Mouse (Mus musculus): ENCODE results near the gene Ntm.

The Ntm gene

GRCm38 (mm10) chr9:29410284-29410683 lies 552.7 kb downstream of the Ntm start:
- no peak for DNase-seq (ENCODE audit: low read depth, low spot score)

DNA sequence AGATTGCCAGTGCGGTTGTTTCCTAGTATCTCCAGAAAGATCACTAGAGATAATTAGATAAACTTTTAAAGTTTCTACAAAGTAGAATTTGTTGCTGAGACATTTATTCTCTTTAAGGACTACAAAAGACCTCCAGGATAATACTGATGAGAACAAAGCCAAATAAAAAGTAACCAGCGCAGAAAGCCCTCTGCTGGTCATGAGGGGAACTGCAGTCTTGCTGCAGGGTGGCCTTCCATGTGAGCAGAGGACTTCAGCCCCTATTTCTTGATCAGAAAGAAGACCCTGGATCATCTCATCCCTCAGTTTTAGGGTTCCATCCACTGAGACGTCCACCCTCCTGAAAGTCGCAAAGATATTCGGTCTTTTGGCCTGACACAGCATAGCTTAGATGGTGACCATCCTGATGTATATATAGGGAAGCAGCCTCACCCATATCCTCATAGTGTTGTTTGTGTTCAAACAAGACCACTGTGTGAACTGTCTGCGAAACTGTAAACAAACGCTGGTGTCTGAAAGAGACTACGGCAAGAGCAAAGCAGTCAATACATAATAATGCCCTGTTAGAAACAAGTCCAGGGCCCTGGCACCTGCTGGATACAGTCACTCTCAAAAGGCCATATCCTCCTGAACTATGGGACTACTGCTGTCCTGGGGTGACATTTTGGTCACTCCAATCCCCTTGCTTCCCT lies 553.6 kb downstream of the Ntm start:
- DNase-seq (ENCODE audit: low read depth, low spot score), result peak; percentile 64

DNA sequence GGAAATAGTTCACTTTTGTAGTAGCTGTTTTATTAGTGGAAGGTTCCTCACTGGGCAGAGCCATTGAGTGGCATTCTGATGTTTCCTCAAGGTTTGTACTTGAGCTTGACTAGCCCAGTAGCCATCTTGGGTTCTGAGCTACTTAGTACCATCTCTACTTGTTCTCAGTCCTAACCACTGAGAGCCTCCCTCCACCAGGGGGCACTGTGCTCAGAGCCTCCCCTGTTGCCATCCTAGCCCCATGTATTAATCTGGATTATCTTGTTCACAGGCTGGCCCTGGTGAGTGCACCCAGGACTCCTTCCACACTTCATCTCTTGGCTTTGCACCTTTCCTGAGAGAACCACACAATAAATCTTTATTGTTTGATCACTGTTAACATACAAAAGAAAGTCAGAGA lies 555.0 kb downstream of the Ntm start:
- DNase-seq (ENCODE audit: low read depth, low spot score), result peak; percentile 23

DNA sequence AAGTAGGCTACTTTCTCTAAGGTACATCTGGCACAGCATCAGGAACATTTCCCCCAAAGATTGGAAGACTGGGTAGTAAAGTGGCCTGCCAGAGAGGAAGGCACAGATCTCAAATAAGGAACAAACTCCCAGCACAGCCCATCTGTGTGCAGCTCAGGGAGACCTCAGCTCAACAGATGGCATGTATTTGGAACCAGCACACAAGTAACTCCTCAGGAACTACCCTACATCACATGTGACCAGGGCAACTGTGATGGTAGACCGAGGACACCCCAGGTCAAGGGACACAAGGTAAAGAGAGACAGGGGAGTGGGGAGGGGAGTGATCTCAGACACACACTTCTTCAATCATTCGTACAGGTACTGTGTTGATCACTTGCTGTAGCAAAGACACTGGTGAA lies 556.0 kb downstream of the Ntm start:
- DNase-seq (ENCODE audit: low read depth, low spot score), result no peak

GRCm38 (mm10) chr9:29406046-29406445 lies 556.9 kb downstream of the Ntm start:
- DNase-seq (ENCODE audit: low read depth, low spot score), result no peak

GRCm38 (mm10) chr9:29400151-29400550 lies 562.8 kb downstream of the Ntm start:
- no peak for DNase-seq (ENCODE audit: low read depth, low spot score)

GRCm38 (mm10) chr9:29396101-29396500 lies 566.8 kb downstream of the Ntm start:
- DNase-seq (ENCODE audit: low read depth, low spot score), result no peak

DNA sequence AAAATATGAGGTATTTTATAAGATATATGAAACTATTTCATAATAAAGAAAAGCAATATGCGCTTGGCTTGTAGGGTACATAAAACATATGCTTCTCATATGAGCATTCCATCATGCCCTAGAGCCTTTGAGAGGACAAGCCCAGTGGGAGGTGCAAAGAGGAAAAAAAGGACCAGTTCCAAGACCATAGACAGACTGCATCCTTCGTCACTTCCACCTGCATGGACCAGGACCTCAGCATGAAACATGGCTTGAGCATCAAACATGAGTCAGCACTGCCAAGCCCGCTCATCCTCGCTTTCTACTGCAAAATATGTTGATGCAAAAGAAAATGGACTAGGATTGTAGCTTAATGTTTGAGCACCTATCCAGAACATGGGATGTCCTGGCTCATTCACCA lies 569.8 kb downstream of the Ntm start:
- DNase-seq (ENCODE audit: low read depth, low spot score), result no peak

GRCm38 (mm10) chr9:29390796-29391517 lies 572.0 kb downstream of the Ntm start:
- DNase-seq (ENCODE audit: low read depth, low spot score), result no peak

- no peak for DNase-seq (ENCODE audit: low read depth, low spot score)
These were observed 573.7 kb downstream of the Ntm start for GRCm38 (mm10) chr9:29389224-29389623.

DNA sequence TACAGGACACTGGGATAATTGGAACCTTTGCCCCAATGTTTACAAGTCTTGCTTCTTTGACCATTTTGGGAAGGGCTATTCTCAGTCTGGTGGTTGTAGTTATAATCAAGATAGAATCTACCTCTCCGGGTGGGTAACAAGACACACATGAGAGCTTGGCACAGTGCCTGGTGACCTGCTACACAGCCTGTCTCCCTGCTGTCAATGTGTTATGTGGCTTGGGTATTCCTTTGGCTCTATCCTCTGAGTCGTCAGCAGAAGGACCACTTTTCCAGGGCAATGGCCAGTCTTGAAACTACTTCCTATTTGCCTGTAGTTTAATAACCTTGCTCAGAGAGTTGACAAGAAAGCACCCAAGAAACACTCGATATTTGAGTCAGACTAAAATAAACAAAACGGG lies 575.8 kb downstream of the Ntm start:
- no peak for DNase-seq (ENCODE audit: low read depth, low spot score)

- DNase-seq (ENCODE audit: low read depth, low spot score), result no peak
These were observed 585.6 kb downstream of the Ntm start for GRCm38 (mm10) chr9:29377172-29378002.

- DNase-seq (ENCODE audit: low read depth, low spot score), result no peak
These were observed 591.6 kb downstream of the Ntm start for GRCm38 (mm10) chr9:29371341-29371740.

DNA sequence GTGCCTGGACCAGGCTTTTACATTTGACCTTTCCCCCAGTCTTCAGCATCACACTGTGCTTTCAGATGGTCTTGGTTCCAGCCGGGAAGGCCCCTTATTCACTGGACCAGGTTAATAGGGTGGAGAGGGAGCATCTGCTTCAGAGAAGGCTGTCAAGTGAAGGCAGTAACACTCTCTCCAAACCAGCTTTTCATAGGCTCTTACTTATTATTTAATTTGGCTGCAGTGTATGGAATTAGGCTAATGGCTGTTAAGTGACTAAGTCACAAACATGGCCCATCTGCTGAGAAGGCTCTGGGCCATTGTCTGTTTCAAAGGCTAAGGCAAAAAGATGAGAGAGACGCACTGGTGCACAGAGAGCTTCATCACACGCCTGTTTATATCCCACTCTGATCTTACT lies 593.3 kb downstream of the Ntm start:
- DNase-seq (ENCODE audit: low read depth, low spot score), result no peak

- DNase-seq (ENCODE audit: low read depth, low spot score), result no peak
These were observed 594.6 kb downstream of the Ntm start for GRCm38 (mm10) chr9:29368291-29368690.

DNA sequence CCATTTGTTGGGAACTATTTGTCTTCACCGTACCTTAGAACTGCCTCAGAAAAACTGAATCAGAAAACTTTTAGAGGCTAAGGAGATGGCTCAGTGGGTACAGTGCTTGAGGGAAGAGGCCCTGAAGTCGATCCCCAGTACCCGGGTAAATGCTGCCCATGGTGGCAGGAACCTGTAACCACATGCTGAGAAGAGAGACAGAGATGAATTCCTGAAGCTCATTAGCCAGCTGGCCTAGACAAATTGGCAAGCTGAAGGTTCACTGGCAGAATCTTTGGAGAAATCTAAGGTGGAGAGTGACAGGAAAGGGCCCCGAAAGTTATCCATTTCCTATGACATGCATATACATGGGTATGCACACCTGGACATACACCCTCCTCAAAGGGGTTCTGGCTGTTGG lies 605.1 kb downstream of the Ntm start:
- DNase-seq (ENCODE audit: low read depth, low spot score), result no peak

GRCm38 (mm10) chr9:29342303-29342702 lies 620.6 kb downstream of the Ntm start:
- no peak for DNase-seq (ENCODE audit: low read depth, low spot score)

GRCm38 (mm10) chr9:29341292-29341691 lies 621.6 kb downstream of the Ntm start:
- DNase-seq (ENCODE audit: low read depth, low spot score), result no peak

- DNase-seq (ENCODE audit: low read depth, low spot score), result no peak
These were observed 627.3 kb downstream of the Ntm start for GRCm38 (mm10) chr9:29335671-29336070.

- peak; percentile 55 for DNase-seq (ENCODE audit: low read depth, low spot score)
These were observed 630.4 kb downstream of the Ntm start for GRCm38 (mm10) chr9:29332296-29333090.

GRCm38 (mm10) chr9:29330486-29330885 lies 632.5 kb downstream of the Ntm start:
- DNase-seq (ENCODE audit: low read depth, low spot score), result no peak

GRCm38 (mm10) chr9:29326283-29326682 lies 636.7 kb downstream of the Ntm start:
- DNase-seq (ENCODE audit: low read depth, low spot score), result no peak
